Mouse (Mus musculus) common myeloid progenitor, adult 5-6 weeks (primary cell): ENCODE data around the gene Cdk14. TPM values are rescaled to one million over a fixed set of nuclear protein-coding genes. Genes with fewer than 3 reads are reported as not detected.

Experiments
- ATAC-seq: replicated peaks from 2 replicates; pipeline ENCODE4 v1.8.0; 2016; ENCODE audit warnings: low read depth, mild to moderate bottlenecking, moderate TSS enrichment, inconsistent platforms; ENCODE audit not compliant: poor library complexity, severe bottlenecking
- total RNA-seq: library from RNA; stranded (forward); fragments of 200-1000, 187-1606 nt; gene quantifications from 2 replicates; pipeline ENCODE4 v1.2.3, GENCODE M21; 2017

Cdk14 gene
- total RNA-seq, 1 experiment from 2014 or later = 1.6 TPM

- ATAC-seq = no peak
Measured at GRCm38 (mm10) chr5:5124645-5125044, 295.5 kb downstream of the Cdk14 start.

GRCm38 (mm10) chr5:5116775-5117522 lies 303.2 kb downstream of the Cdk14 start:
- ATAC-seq = no peak

GRCm38 (mm10) chr5:5115546-5115945 lies 304.6 kb downstream of the Cdk14 start:
- no peak for ATAC-seq

- ATAC-seq = no peak
Measured at GRCm38 (mm10) chr5:5109621-5110020, 310.5 kb downstream of the Cdk14 start.

GRCm38 (mm10) chr5:5109017-5109416 lies 311.1 kb downstream of the Cdk14 start:
- ATAC-seq = no peak

GRCm38 (mm10) chr5:5096248-5096915 lies 323.7 kb downstream of the Cdk14 start:
- no peak for ATAC-seq

- no peak for ATAC-seq
Measured at GRCm38 (mm10) chr5:5092736-5093135, 327.4 kb downstream of the Cdk14 start.

GRCm38 (mm10) chr5:5071526-5071925 lies 348.6 kb downstream of the Cdk14 start:
- ATAC-seq = peak; percentile 65

GRCm38 (mm10) chr5:5064686-5065085 lies 355.4 kb downstream of the Cdk14 start:
- ATAC-seq = no peak

GRCm38 (mm10) chr5:5056102-5056883 lies 363.8 kb downstream of the Cdk14 start:
- peak; percentile 75 for ATAC-seq

GRCm38 (mm10) chr5:5055494-5055893 lies 364.6 kb downstream of the Cdk14 start:
- ATAC-seq = no peak

- ATAC-seq = no peak
Measured at GRCm38 (mm10) chr5:5054270-5054669, 365.8 kb downstream of the Cdk14 start.

GRCm38 (mm10) chr5:5044326-5044725 lies 375.8 kb downstream of the Cdk14 start:
- no peak for ATAC-seq

- ATAC-seq = no peak
Measured at GRCm38 (mm10) chr5:5042735-5043134, 377.4 kb downstream of the Cdk14 start.

- no peak for ATAC-seq
Measured at GRCm38 (mm10) chr5:5041480-5041879, 378.6 kb downstream of the Cdk14 start.

- no peak for ATAC-seq
Measured at GRCm38 (mm10) chr5:5039700-5040284, 380.3 kb downstream of the Cdk14 start.

- ATAC-seq = no peak
Measured at GRCm38 (mm10) chr5:5033445-5033844, 386.7 kb downstream of the Cdk14 start.

- no peak for ATAC-seq
Measured at GRCm38 (mm10) chr5:5032847-5033246, 387.3 kb downstream of the Cdk14 start.

GRCm38 (mm10) chr5:5032446-5032845 lies 387.7 kb downstream of the Cdk14 start:
- no peak for ATAC-seq

GRCm38 (mm10) chr5:5030431-5030830 lies 389.7 kb downstream of the Cdk14 start:
- no peak for ATAC-seq
